Mouse (Mus musculus): ENCODE data around the gene Dcst1. TPM values are rescaled to one million over a fixed set of nuclear protein-coding genes. Genes with fewer than 3 reads are reported as not detected.

Dcst1 gene
- total and polyA plus RNA-seq, 2 experiments from 2014 or later, result 0.05 to 1.1 TPM

DNA sequence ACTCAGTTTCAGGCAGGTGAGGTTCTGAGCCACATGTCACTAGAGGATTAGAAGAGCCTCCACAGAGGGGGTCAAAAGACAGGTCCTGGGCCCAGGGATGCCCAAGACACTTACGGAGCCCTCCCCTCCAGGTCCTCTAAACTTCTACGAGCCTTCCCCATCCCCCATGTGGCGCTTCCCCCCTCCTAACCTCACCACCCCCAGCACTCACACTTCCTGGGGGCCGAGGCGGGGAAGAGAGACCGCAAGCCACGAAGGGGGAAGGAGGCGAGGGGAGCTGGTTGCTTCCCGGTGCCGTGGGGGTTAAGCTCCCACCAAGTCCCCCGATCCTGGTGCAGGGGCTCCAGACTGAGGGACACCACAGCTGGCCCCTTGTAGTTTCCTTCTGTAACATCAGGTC lies 20.4 kb upstream of the Dcst1 start:
- Histone ChIP-seq H3K27me3 (ENCODE audit: insufficient read depth, low read length) (no peaks in the 10 kb centered on the region), H3K27ac (ENCODE audit: low read depth, low read length) (no peak overlapping the region), H3K9ac (replicated peaks; ENCODE audit: low read length, poor library complexity, severe bottlenecking) (no peak overlapping the region), H3K36me3 (ENCODE audit: insufficient read depth, low read length) (no peaks in the 10 kb centered on the region), H3K4me2 (ENCODE audit: low read depth, low read length, poor library complexity, severe bottlenecking) (no peak overlapping the region), H3K9me3 (ENCODE audit: low read length) (no peaks in the 10 kb centered on the region), H3K4me1 (ENCODE audit: insufficient read depth, low read length) (no peaks in the 10 kb centered on the region; the same call in 1 of the 2 replicates), H3K4me3 (ENCODE audit: low read depth, low read length) (no peak overlapping the region)
- TF ChIP-seq CTCF (IDR thresholded peaks at IDR 0.05), result no peak
- WGBS, result 53% methylated on average over 9 of the region's 11 CpGs
- ATAC-seq (ENCODE audit: low FRiP score) (no peak), DNase-seq (ENCODE audit: low spot score) (no peak)

GRCm38 (mm10) chr3:89384331-89385076 lies 19.5 kb upstream of the Dcst1 start:
- ATAC-seq (ENCODE audit: low FRiP score), result no peak
- H3K4me1 ChIP-seq (ENCODE audit: insufficient read depth, low read length), result no peaks in the 10 kb centered on the region; the same call in 1 of the 2 replicates
- no peak overlapping the region for H3K4me2 ChIP-seq (ENCODE audit: low read depth, low read length, poor library complexity, severe bottlenecking)
- no peak for DNase-seq (ENCODE audit: low spot score)
- WGBS, result 48% methylated on average over 11 of the region's 12 CpGs
- H3K9me3 ChIP-seq (ENCODE audit: low read length), result no peaks in the 10 kb centered on the region
- H3K4me3 ChIP-seq (ENCODE audit: low read depth, low read length), result no peak overlapping the region
- H3K27ac ChIP-seq (ENCODE audit: low read depth, low read length), result no peak overlapping the region
- TF ChIP-seq CTCF (IDR thresholded peaks at IDR 0.05), result no peak
- H3K27me3 ChIP-seq (ENCODE audit: insufficient read depth, low read length), result no peaks in the 10 kb centered on the region
- H3K9ac ChIP-seq (replicated peaks; ENCODE audit: low read length, poor library complexity, severe bottlenecking), result no peak overlapping the region
- no peaks in the 10 kb centered on the region for H3K36me3 ChIP-seq (ENCODE audit: insufficient read depth, low read length)

- H3K4me1 ChIP-seq (ENCODE audit: insufficient read depth, low read length), result no peaks in the 10 kb centered on the region; the same call in 1 of the 2 replicates
- no peak overlapping the region for H3K9ac ChIP-seq (replicated peaks; ENCODE audit: low read length, poor library complexity, severe bottlenecking)
- H3K4me3 ChIP-seq (ENCODE audit: low read depth, low read length), result no peak overlapping the region
- H3K27me3 ChIP-seq (ENCODE audit: insufficient read depth, low read length), result no peaks in the 10 kb centered on the region
- DNase-seq (ENCODE audit: low spot score), result no peak
- H3K4me2 ChIP-seq (ENCODE audit: low read depth, low read length, poor library complexity, severe bottlenecking), result no peak overlapping the region
- no peak for TF ChIP-seq CTCF (IDR thresholded peaks at IDR 0.05)
- no peaks in the 10 kb centered on the region for H3K9me3 ChIP-seq (ENCODE audit: low read length)
- WGBS, result 88% methylated on average over 5 of the region's 5 CpGs
- no peak for ATAC-seq (ENCODE audit: low FRiP score)
- H3K36me3 ChIP-seq (ENCODE audit: insufficient read depth, low read length), result no peaks in the 10 kb centered on the region
- H3K27ac ChIP-seq (ENCODE audit: low read depth, low read length), result no peak overlapping the region
Observed at GRCm38 (mm10) chr3:89383651-89384255, 18.7 kb upstream of the Dcst1 start.

DNA sequence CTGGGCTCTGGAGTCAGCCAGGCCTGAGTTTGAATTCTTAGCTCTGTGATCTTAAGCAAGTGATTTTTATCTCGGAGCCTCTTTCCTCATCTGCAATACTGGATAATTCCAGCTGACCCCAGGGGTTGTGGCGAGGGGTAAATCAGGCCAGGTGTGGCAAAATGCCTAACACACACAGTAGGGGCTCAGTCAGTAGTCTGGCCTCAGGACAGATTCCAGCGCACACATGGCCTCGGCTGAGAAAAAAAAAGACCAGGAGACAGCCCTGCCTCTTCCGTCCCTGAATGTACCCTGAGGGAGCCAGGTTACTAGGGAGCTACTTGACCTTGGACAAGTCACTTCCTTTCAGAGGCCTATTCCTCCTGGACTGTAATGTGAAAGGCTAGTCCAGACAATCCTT lies 17.9 kb upstream of the Dcst1 start:
- WGBS, result 81% methylated on average over 5 of the region's 5 CpGs
- H3K27ac ChIP-seq (ENCODE audit: low read depth, low read length), result no peak overlapping the region
- no peak for ATAC-seq (ENCODE audit: low FRiP score)
- no peaks in the 10 kb centered on the region for H3K36me3 ChIP-seq (ENCODE audit: insufficient read depth, low read length)
- no peaks in the 10 kb centered on the region for H3K9me3 ChIP-seq (ENCODE audit: low read length)
- no peak for DNase-seq (ENCODE audit: low spot score)
- TF ChIP-seq CTCF (IDR thresholded peaks at IDR 0.05), result no peak
- no peaks in the 10 kb centered on the region for H3K27me3 ChIP-seq (ENCODE audit: insufficient read depth, low read length)
- no peaks in the 10 kb centered on the region for H3K4me1 ChIP-seq (ENCODE audit: insufficient read depth, low read length)
- no peak overlapping the region for H3K4me2 ChIP-seq (ENCODE audit: low read depth, low read length, poor library complexity, severe bottlenecking)
- H3K9ac ChIP-seq (replicated peaks; ENCODE audit: low read length, poor library complexity, severe bottlenecking), result no peak overlapping the region
- H3K4me3 ChIP-seq (ENCODE audit: low read depth, low read length), result no peak overlapping the region

- no peak overlapping the region for H3K4me3 ChIP-seq (ENCODE audit: low read depth, low read length)
- no peaks in the 10 kb centered on the region for H3K36me3 ChIP-seq (ENCODE audit: insufficient read depth, low read length)
- H3K9ac ChIP-seq (replicated peaks; ENCODE audit: low read length, poor library complexity, severe bottlenecking), result no peak overlapping the region
- WGBS, result 86% methylated on average over 9 of the region's 9 CpGs
- ATAC-seq (ENCODE audit: low FRiP score), result no peak
- no peaks in the 10 kb centered on the region for H3K27me3 ChIP-seq (ENCODE audit: insufficient read depth, low read length)
- no peak for TF ChIP-seq CTCF (IDR thresholded peaks at IDR 0.05)
- no peak overlapping the region for H3K4me2 ChIP-seq (ENCODE audit: low read depth, low read length, poor library complexity, severe bottlenecking)
- H3K9me3 ChIP-seq (ENCODE audit: low read length), result no peaks in the 10 kb centered on the region
- no peak overlapping the region for H3K27ac ChIP-seq (ENCODE audit: low read depth, low read length)
- no peaks in the 10 kb centered on the region for H3K4me1 ChIP-seq (ENCODE audit: insufficient read depth, low read length)
- no peak for DNase-seq (ENCODE audit: low spot score)
Observed at GRCm38 (mm10) chr3:89382033-89382882, 17.2 kb upstream of the Dcst1 start.
